Mouse (Mus musculus): ENCODE data around the gene Wars.

The Wars gene

DNA sequence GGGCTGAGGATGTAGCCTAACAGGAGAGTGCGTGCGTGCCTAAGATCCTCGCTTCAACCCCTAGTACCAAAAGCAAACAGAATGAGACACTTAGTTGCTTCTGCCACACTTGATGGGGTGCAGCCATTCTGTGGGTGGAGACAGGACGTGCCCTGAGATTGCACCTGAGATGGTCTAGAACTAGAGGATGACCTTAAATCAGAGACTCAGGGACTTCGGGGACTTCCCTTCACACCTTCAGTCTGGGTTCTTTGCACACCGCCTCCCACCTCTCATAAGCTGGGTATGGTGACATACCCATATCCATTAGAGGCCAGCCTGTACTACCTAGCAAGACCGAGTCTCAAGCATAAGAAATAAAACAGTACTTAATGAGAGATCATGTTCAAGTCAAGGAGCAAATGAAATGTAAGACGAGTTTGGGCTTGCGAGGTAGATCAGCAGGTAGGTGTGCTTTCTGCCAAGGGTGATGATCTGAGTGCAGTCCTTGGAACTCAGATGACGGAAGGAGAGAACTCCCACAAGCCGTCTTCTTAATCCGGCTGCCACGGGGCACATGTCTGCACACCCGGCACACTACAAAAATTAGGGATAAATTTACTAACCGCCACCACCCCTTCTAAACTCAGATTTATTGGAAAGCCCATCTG is 69.6 kb downstream of the Wars start:
- DNase-seq: no peak

DNA sequence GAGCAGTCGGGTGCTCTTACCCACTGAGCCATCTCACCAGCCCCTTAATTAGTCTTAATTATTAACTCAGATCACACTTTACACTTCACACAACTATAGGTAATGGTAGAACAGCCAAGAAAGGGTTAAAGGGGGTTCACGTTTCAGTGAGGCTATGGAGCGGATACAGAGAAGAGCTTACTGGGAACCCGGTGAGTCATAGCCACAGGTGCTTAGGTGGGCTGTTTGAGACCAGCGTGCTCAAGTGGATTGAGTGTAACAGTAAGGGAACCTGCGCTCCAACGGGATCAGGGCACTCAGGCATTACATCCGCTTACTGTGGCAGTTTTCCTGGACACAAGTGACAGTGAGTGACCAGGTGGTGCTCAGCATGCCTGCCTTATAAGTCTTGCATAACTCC is 70.9 kb downstream of the Wars start:
- DNase-seq: peak in 1 of 2 experiments; percentile 13

DNA sequence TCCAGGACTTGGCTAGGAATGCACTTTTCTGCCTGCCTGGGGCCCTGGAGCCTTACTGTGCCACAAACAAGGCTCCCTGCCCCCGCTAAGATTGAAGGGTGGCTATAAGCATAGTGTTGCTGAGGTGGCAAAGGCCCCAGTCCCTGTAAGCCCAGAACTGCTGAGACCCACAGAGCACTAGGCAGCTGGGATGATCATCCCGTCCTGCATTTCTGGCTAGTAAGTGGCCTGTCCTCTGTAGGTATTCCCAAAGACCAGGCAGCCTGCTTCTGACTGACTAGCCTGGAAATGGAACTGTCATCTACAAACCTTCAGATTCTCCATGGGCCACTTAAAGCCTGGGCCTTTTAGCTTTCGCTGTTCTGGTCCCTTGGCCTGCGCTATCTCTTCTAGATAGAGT is 73.5 kb downstream of the Wars start:
- peak in 1 of 2 experiments; percentile 22 for DNase-seq

DNA sequence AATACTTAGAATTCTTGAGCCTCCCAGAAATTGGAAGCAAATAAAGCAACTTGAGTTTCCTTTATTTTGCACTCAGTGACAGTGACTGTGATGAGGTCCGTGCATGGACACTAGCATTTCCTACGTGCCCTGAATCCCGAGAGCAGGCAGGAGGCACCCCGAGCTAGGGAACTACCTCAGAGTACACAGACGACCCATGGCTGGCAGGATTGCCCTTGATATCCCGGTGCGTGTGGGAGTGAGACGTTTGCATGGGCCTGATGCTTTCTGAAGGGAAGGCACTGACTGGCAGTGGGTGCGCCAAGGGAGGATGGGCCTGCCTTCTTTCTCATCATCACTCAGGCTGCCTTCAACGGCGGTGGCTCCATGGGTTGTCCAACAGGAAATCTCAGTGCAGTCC is 77.4 kb downstream of the Wars start:
- DNase-seq: no peak

DNA sequence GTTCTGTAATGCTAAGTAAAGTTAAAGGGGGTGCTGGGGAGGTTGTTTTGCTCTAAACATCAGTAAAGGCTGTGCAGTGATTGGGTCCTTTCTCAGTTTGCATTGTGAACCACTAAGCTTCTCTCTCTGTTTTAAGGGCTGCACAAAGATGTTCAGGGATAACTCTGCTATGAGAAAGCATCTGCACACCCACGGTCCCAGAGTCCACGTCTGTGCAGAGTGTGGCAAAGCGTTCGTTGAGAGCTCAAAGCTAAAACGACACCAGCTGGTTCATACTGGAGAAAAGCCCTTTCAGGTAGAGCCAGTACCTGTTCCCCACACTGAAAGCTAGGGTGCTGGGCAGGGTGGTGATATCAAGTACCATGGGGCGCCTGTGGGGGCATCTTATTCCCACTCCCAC is 79.5 kb downstream of the Wars start:
- no peak for DNase-seq

DNA sequence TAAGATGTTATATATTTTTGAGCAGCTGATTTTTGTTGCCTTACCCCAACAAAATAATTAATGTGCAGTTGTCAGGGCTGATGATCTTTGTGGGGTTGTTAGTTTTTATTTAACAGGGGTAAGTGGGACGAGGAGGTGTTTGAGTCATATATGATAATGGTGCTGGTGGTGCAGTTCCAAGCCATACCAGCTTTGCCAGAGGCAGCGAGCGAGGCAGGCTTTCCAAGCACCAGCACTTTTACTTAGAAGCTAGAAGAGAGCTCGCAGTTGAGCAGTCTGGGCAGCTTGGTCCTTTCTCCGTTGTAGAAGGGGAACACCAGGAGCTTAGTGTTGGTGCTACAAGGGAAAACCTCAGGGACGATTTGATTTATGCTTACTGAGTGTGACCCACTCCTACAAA is 81.5 kb downstream of the Wars start:
- no peak for DNase-seq

DNA sequence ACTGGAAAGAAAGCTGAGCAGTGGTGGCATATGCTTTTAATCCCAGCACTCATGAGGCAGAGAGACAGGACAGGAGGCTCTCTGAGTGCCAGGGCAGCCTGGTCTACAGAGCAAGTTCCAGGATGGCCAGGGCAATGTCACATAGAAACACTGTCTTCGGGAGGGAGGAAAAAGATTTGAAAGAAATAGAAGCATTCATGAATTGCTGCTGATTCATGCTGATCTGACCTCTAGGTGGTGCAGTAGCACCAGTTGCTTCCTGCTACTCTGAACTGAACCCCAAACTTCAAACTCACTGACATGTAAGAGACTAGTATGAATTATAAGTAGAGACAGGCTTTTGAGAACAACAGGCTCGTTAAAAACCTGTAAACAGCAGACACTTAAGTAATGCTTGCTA is 82.8 kb downstream of the Wars start:
- DNase-seq: peak in 1 of 2 experiments; percentile 34

DNA sequence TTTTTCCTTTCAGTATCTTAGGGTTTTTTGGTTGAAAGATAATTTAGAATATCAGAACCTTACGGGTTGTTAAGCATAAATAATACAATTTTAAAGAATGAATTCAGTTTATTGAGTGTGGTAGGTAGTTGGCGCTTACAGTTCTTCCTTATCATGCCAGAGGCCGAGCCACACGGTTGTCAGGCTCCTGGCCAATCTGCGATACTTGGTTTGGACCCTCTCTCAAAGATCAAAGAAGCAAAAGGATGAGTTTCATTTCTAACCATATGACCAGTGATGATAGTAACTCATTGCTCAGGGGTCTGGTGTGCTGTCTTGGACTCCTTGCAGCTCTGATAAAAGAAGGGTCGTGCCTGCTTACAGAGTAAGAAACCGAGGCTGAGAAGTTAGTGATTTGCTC is 83.7 kb downstream of the Wars start:
- DNase-seq: no peak

Measured in cerebellum, postnatal 10 days (tissue).